ENCODE assay signal across 26 mouse cellular contexts in the genomic region with DNA sequence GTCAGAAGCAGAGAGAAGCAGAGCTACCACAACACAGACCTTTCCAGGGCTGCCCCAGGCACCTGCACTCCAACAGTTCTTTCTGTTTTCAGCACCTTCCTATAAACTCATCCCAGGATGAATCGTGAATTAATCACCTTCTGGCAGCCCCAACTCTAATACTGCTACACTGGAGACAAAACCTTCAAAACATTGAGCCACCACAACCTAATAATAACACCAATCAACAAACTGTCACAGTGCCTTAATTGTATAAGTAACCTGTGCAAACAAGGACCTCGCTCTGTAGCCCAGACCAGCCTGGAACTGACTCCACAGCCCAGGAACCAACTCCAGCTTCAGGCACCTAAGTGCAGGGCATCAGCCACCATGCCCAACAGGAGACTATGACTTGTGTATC.
"Had no signal": no experiment of that assay in that cellular context is flagged by ENCODE, and none has a peak within 500 bp of the region (broad histone marks: within the 10 kb centered on the region; RNA-seq: fewer than 3 reads in every experiment).

No protein-coding gene starts in this region.

- DNase-seq: gastrocnemius, adult 2 months; gastrocnemius, postnatal 10 days; gastrocnemius, postnatal 25 days; heart, postnatal 14 days; heart, postnatal 36 days; kidney, adult 18-20 months; kidney, adult 8-10 months; kidney, postnatal 10 days; kidney, postnatal 25 days; kidney, postnatal 4 days; layer of hippocampus, adult 9-11 months; liver; liver, embryonic 13.5 days had no signal

- H3K4me3 ChIP-seq: gastrocnemius, adult 2 months; heart, embryonic 12.5 days; hindbrain, embryonic 10.5 days; hindbrain, embryonic 12.5 days; intestine, embryonic 15.5 days; left cerebral cortex, adult 2 months; limb, embryonic 10.5 days; limb, embryonic 12.5 days; liver, embryonic 13.5 days; liver, embryonic 15.5 days had no signal

- H3K9ac ChIP-seq: heart, embryonic 12.5 days; hindbrain, embryonic 12.5 days; hindbrain, embryonic 14.5 days; intestine, embryonic 15.5 days; limb, embryonic 12.5 days; liver, embryonic 13.5 days; liver, embryonic 15.5 days had no signal

- H3K4me1 ChIP-seq: liver, embryonic 13.5 days; liver, embryonic 15.5 days had no signal

- H3K27me3 ChIP-seq: heart, embryonic 12.5 days; hindbrain, embryonic 12.5 days; intestine, embryonic 15.5 days; limb, embryonic 12.5 days; liver, embryonic 13.5 days; liver, embryonic 15.5 days had no signal

- ATAC-seq: hindbrain, embryonic 16.5 days; inflammation-experienced regulatory T-cells, adult 6 months; intestine, embryonic 15.5 days; intestine, postnatal 0 days had no signal

- H3K27ac ChIP-seq: gastrocnemius, adult 2 months; hindbrain, embryonic 10.5 days; hindbrain, embryonic 12.5 days; hindbrain, embryonic 14.5 days; intestine, embryonic 15.5 days; left cerebral cortex, adult 2 months; limb, embryonic 10.5 days; limb, embryonic 12.5 days; liver, embryonic 13.5 days; liver, embryonic 15.5 days had no signal

- H3K36me3 ChIP-seq: intestine, embryonic 15.5 days; liver, embryonic 15.5 days had no signal

- H3K4me2 ChIP-seq: heart, embryonic 12.5 days; hindbrain, embryonic 12.5 days; hindbrain, embryonic 14.5 days; intestine, embryonic 15.5 days; limb, embryonic 12.5 days; liver, embryonic 11.5 days; liver, embryonic 13.5 days; liver, embryonic 15.5 days had no signal

- H3K9me3 ChIP-seq: heart, embryonic 12.5 days; hindbrain, embryonic 10.5 days; hindbrain, embryonic 12.5 days; intestine, embryonic 15.5 days; limb, embryonic 12.5 days; liver, embryonic 13.5 days; liver, embryonic 15.5 days had no signal
